Mouse (Mus musculus) liver (tissue): ENCODE measurements at regions not wholly inside any gene's neighbourhood (a gene's known extent, or its start where the extent isn't known, plus 50 kb on each side); places are given as distances from the start of the nearest gene placed in this dataset.

ENCODE experiments used
- DNase-seq: peaks from one replicate; pipeline ENCODE4 v3.0.0-alpha.2; 2020; ENCODE audit warnings: mixed read lengths

- DNase-seq = no peak
Measured at GRCm38 (mm10) chr8:39426770-39427169, 1248.1 kb upstream of the Adam24 start.

GRCm38 (mm10) chr8:39427402-39427801 lies 1247.5 kb upstream of the Adam24 start:
- no peak for DNase-seq

GRCm38 (mm10) chr8:39440550-39441333 lies 1234.1 kb upstream of the Adam24 start:
- DNase-seq = no peak

GRCm38 (mm10) chr8:39491139-39491538 lies 1183.7 kb upstream of the Adam24 start:
- peak; percentile 4 for DNase-seq

GRCm38 (mm10) chr8:39500419-39500818 lies 1174.5 kb upstream of the Adam24 start:
- no peak for DNase-seq

- no peak for DNase-seq
Measured at GRCm38 (mm10) chr8:39504261-39504660, 1170.6 kb upstream of the Adam24 start.

GRCm38 (mm10) chr8:39512967-39513366 lies 1161.9 kb upstream of the Adam24 start:
- DNase-seq = no peak
